Mouse (Mus musculus): ENCODE measurements at regions not wholly inside any gene's neighbourhood (a gene's known extent, or its start where the extent isn't known, plus 50 kb on each side); places are given as distances from the start of the nearest gene placed in this dataset.

DNA sequence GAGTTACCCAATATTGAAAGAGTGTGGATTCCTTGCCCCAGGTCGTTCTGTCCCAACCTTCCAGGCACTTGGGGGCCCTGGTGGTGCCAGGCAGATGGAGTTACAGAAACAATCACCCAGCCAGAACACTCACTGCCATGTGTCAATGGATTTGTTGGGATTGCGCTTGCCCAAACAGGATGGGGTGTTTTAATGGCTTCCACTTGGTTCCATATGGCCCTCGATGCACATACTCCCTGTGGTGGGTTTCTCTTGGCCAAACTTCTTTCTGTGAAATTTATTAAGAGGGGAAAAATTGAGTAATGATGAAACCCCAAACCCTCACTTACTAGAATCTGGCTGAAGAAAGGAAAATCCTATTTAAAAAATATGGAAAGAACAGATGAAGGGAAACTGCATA is 146.8 kb downstream of the Spata18 start:
- H3K9me3 ChIP-seq (replicated peaks), result no peaks in the 10 kb centered on the region
- H3K36me3 ChIP-seq, result no peaks in the 10 kb centered on the region
- H3K4me2 ChIP-seq (replicated peaks), result no peak overlapping the region
- WGBS, result 56% methylated on average over 3 of the region's 3 CpGs
- no peak overlapping the region for H3K4me3 ChIP-seq (replicated peaks)
- no peak overlapping the region for H3K9ac ChIP-seq
- H3K27me3 ChIP-seq, result no peaks in the 10 kb centered on the region
- peaks cover 9% of the 10 kb centered on the region for H3K4me1 ChIP-seq
- H3K27ac ChIP-seq (replicated peaks), result no peak overlapping the region
- ATAC-seq (ENCODE audit: insufficient number of reproducible peaks, low FRiP score, low TSS enrichment, low read depth), result no peak

GRCm38 (mm10) chr5:73803431-73803830 is 152.3 kb downstream of the Spata18 start:
- H3K9ac ChIP-seq, result no peak overlapping the region
- H3K9me3 ChIP-seq (replicated peaks), result no peaks in the 10 kb centered on the region
- ATAC-seq (ENCODE audit: insufficient number of reproducible peaks, low FRiP score, low TSS enrichment, low read depth), result no peak
- H3K27ac ChIP-seq (replicated peaks), result no peak overlapping the region
- H3K4me2 ChIP-seq (replicated peaks), result no peak overlapping the region
- 76% methylated on average over 1 of the region's 1 CpGs for WGBS
- H3K4me1 ChIP-seq, result no peaks in the 10 kb centered on the region
- H3K4me3 ChIP-seq (replicated peaks), result no peak overlapping the region
- H3K27me3 ChIP-seq, result no peaks in the 10 kb centered on the region
- no peaks in the 10 kb centered on the region for H3K36me3 ChIP-seq

- no peak for ATAC-seq (ENCODE audit: insufficient number of reproducible peaks, low FRiP score, low TSS enrichment, low read depth)
- Histone ChIP-seq H3K4me3 (replicated peaks) (no peak overlapping the region), H3K36me3 (no peaks in the 10 kb centered on the region), H3K9ac (no peak overlapping the region), H3K4me1 (no peaks in the 10 kb centered on the region), H3K27ac (replicated peaks) (no peak overlapping the region), H3K9me3 (replicated peaks) (no peaks in the 10 kb centered on the region), H3K27me3 (no peaks in the 10 kb centered on the region), H3K4me2 (replicated peaks) (no peak overlapping the region)
- WGBS, result 76% methylated on average over 4 of the region's 4 CpGs
Observed at GRCm38 (mm10) chr5:73804556-73805230, 153.5 kb downstream of the Spata18 start.

DNA sequence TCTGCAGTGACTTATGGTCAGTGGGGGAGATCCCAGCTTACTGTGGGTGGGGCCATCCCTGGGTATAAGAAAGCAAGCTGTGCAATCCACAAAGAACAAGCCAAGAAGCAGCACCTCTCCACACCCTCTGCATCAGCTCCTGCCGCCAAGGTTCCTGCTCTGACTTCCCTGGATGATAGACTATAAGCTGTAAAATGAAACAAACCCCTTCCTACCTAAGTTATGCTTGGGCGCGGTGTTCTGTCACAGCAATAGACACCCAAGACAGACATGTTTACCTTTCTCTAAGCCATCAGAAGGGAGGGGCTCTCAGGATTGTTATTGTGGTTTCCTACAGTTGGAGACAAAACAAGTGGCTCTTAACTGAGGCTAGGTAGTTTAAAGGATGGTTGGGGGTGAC is 159.5 kb downstream of the Spata18 start:
- Histone ChIP-seq H3K4me3 (replicated peaks) (no peak overlapping the region), H3K4me1 (no peaks in the 10 kb centered on the region), H3K27me3 (no peaks in the 10 kb centered on the region), H3K9ac (no peak overlapping the region), H3K4me2 (replicated peaks) (no peak overlapping the region), H3K36me3 (no peaks in the 10 kb centered on the region), H3K9me3 (replicated peaks) (no peaks in the 10 kb centered on the region), H3K27ac (replicated peaks) (no peak overlapping the region)
- no peak for ATAC-seq (ENCODE audit: insufficient number of reproducible peaks, low FRiP score, low TSS enrichment, low read depth)
- WGBS, result 78% methylated on average over 3 of the region's 3 CpGs

DNA sequence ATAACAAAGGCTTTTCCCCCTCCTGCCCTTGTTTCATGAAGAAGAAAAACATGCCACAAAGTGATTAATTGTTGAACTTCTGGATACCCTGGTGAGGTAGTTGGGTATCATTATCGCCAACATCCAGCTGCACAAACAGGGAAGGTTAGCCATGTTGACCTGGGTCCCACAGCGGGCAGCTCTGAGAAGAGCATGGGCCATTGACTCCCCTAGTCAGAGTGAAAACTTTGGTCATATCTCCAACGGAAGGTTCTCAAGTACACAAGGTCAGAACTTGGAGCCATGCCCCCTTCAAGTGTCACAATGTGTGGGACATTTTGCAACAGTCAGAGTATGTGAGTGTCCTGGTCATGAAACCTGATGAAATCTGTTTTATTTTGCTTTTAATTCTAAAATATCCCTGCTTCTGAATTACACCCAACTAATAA is 159.9 kb downstream of the Spata18 start:
- Histone ChIP-seq H3K36me3 (no peaks in the 10 kb centered on the region), H3K4me3 (replicated peaks) (no peak overlapping the region), H3K9ac (no peak overlapping the region), H3K27ac (replicated peaks) (no peak overlapping the region), H3K4me2 (replicated peaks) (no peak overlapping the region), H3K4me1 (no peaks in the 10 kb centered on the region), H3K27me3 (no peaks in the 10 kb centered on the region), H3K9me3 (replicated peaks) (no peaks in the 10 kb centered on the region)
- no peak for ATAC-seq (ENCODE audit: insufficient number of reproducible peaks, low FRiP score, low TSS enrichment, low read depth)
- 79% methylated on average over 3 of the region's 3 CpGs for WGBS

GRCm38 (mm10) chr5:73815752-73816151 is 164.6 kb downstream of the Spata18 start:
- WGBS, result 92% methylated on average over 5 of the region's 5 CpGs
- ATAC-seq (ENCODE audit: insufficient number of reproducible peaks, low FRiP score, low TSS enrichment, low read depth), result no peak
- Histone ChIP-seq H3K27ac (replicated peaks) (no peak overlapping the region), H3K9ac (no peak overlapping the region), H3K4me3 (replicated peaks) (no peak overlapping the region), H3K27me3 (no peaks in the 10 kb centered on the region), H3K36me3 (no peaks in the 10 kb centered on the region), H3K4me2 (replicated peaks) (no peak overlapping the region), H3K4me1 (no peaks in the 10 kb centered on the region), H3K9me3 (replicated peaks) (no peaks in the 10 kb centered on the region)

- WGBS, result 87% methylated on average over 1 of the region's 1 CpGs
Observed at GRCm38 (mm10) chr5:73817180-73817579, 166.0 kb downstream of the Spata18 start.

GRCm38 (mm10) chr5:73821956-73822545 is 170.9 kb downstream of the Spata18 start:
- no peak overlapping the region for H3K4me2 ChIP-seq (replicated peaks)
- H3K9me3 ChIP-seq (replicated peaks), result no peaks in the 10 kb centered on the region
- no peak overlapping the region for H3K4me3 ChIP-seq (replicated peaks)
- H3K36me3 ChIP-seq, result no peaks in the 10 kb centered on the region
- H3K4me1 ChIP-seq, result no peaks in the 10 kb centered on the region
- no peak overlapping the region for H3K27ac ChIP-seq (replicated peaks)
- H3K27me3 ChIP-seq, result no peaks in the 10 kb centered on the region
- no peak for ATAC-seq (ENCODE audit: insufficient number of reproducible peaks, low FRiP score, low TSS enrichment, low read depth)
- no peak overlapping the region for H3K9ac ChIP-seq
- WGBS, result 61% methylated on average over 19 of the region's 19 CpGs

More at GRCm38 (mm10) chr5:73817180-73817579, 166.0 kb downstream of the Spata18 start:
- H3K4me1 ChIP-seq, result no peaks in the 10 kb centered on the region
- H3K4me3 ChIP-seq (replicated peaks), result no peak overlapping the region
- no peak overlapping the region for H3K9ac ChIP-seq
- H3K9me3 ChIP-seq (replicated peaks), result no peaks in the 10 kb centered on the region
- H3K4me2 ChIP-seq (replicated peaks), result no peak overlapping the region
- no peak overlapping the region for H3K27ac ChIP-seq (replicated peaks)
- ATAC-seq (ENCODE audit: insufficient number of reproducible peaks, low FRiP score, low TSS enrichment, low read depth), result no peak
- H3K36me3 ChIP-seq, result no peaks in the 10 kb centered on the region
- H3K27me3 ChIP-seq, result no peaks in the 10 kb centered on the region

GRCm38 (mm10) chr5:73823421-73823820 is 172.2 kb downstream of the Spata18 start:
- H3K9ac ChIP-seq, result no peak overlapping the region
- H3K9me3 ChIP-seq (replicated peaks), result no peaks in the 10 kb centered on the region
- 90% methylated on average over 5 of the region's 5 CpGs for WGBS
- H3K4me2 ChIP-seq (replicated peaks), result no peak overlapping the region
- no peak overlapping the region for H3K4me3 ChIP-seq (replicated peaks)
- H3K27ac ChIP-seq (replicated peaks), result no peak overlapping the region
- no peak for ATAC-seq (ENCODE audit: insufficient number of reproducible peaks, low FRiP score, low TSS enrichment, low read depth)
- H3K4me1 ChIP-seq, result no peaks in the 10 kb centered on the region
- H3K27me3 ChIP-seq, result no peaks in the 10 kb centered on the region
- H3K36me3 ChIP-seq, result no peaks in the 10 kb centered on the region

DNA sequence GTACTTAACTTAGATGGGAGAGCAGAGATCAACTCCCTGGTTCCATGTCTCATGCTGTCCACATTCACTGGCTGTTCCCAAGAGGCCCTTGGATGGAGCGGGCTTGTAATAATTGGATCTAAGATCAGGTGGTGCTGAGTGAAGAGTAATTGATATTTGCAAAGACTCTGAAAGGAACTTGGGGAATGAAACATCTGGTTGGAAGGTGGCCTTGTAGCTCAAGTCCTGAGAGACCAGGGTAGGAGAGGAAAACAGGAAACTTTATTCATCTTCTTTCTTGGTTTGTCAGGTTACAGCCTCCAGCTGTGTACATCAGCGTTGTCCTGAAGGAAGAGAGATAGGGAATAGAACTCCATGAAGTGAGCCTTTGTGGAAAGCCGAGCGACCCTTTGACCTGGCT is 175.8 kb downstream of the Spata18 start:
- no peak for ATAC-seq (ENCODE audit: insufficient number of reproducible peaks, low FRiP score, low TSS enrichment, low read depth)
- H3K27ac ChIP-seq (replicated peaks), result no peak overlapping the region
- no peak overlapping the region for H3K4me2 ChIP-seq (replicated peaks)
- H3K9ac ChIP-seq, result no peak overlapping the region
- H3K4me1 ChIP-seq, result peaks cover 4% of the 10 kb centered on the region
- no peaks in the 10 kb centered on the region for H3K27me3 ChIP-seq
- no peaks in the 10 kb centered on the region for H3K9me3 ChIP-seq (replicated peaks)
- no peak overlapping the region for H3K4me3 ChIP-seq (replicated peaks)
- H3K36me3 ChIP-seq, result no peaks in the 10 kb centered on the region
- WGBS, result 72% methylated on average over 4 of the region's 4 CpGs

DNA sequence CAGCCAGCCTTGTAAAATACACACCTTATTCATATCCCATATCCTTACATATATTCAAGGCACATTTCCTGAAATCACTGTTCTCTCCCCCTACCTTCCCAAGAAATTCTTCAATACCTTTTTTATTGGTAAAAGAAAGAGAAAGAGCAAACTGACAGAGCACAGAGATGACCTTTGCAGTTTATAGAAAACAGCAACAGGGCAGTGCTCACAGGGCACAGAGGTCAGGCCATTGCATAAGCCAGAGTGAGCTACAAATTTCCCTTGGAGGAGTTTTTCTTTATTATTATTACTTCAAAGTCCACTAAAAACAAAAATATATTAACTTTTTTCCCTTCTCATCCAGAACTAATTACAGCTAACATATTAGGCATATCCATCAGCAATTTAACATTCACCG is 182.5 kb downstream of the Spata18 start:
- H3K4me1 ChIP-seq, result peaks cover 4% of the 10 kb centered on the region
- H3K27ac ChIP-seq (replicated peaks), result no peak overlapping the region
- H3K36me3 ChIP-seq, result no peaks in the 10 kb centered on the region
- no peak overlapping the region for H3K4me3 ChIP-seq (replicated peaks)
- no peak overlapping the region for H3K9ac ChIP-seq
- WGBS, result 53% methylated on average over 1 of the region's 1 CpGs
- no peaks in the 10 kb centered on the region for H3K9me3 ChIP-seq (replicated peaks)
- no peaks in the 10 kb centered on the region for H3K27me3 ChIP-seq
- no peak for ATAC-seq (ENCODE audit: insufficient number of reproducible peaks, low FRiP score, low TSS enrichment, low read depth)
- no peak overlapping the region for H3K4me2 ChIP-seq (replicated peaks)

DNA sequence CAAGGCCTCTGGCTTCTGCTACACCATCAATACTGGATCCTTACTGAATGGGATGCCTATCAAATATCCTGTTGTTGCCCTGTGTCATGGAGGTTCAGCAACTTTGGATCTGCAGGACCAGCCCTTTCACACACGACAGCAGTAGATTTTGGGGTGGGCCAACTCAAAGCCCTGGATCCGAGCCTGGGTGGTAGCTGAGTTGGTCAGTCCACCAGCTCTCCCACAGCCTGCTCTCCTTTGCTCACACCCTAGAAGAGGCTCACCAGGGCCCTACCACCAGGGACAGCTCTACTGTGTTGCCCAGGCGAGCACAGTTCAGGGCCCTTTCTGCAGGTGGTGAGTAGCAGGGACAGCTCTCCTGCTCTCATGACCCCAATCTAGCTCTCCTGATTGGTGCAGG is 192.6 kb downstream of the Spata18 start:
- 90% methylated on average over 3 of the region's 3 CpGs for WGBS
- Histone ChIP-seq H3K9me3 (replicated peaks) (no peaks in the 10 kb centered on the region), H3K9ac (no peak overlapping the region), H3K4me2 (replicated peaks) (no peak overlapping the region), H3K36me3 (no peaks in the 10 kb centered on the region), H3K4me3 (replicated peaks) (no peak overlapping the region), H3K27me3 (no peaks in the 10 kb centered on the region), H3K27ac (replicated peaks) (no peak overlapping the region), H3K4me1 (peaks cover 9% of the 10 kb centered on the region)
- ATAC-seq (ENCODE audit: insufficient number of reproducible peaks, low FRiP score, low TSS enrichment, low read depth), result no peak
